ENCODE assay signal across 25 mouse cellular contexts in genomic region chr13:116177781-116178180, GRCm38 (mm10).
DNase-seq lines count a peak whose midpoint lies in the region; ATAC-seq lines count a peak whose summit lies in the region.
"Had no signal": no experiment of that assay in that cellular context is flagged by ENCODE, and none has a peak within 500 bp of the region (broad histone marks: within the 10 kb centered on the region; RNA-seq: fewer than 3 reads in every experiment).

No protein-coding gene starts in this region.

- no peak for ATAC-seq in hindbrain, embryonic 11.5 days (ENCODE audit: low FRiP score)
- ATAC-seq in neural tube, embryonic 11.5 days (ENCODE audit: insufficient read depth, low FRiP score, low TSS enrichment) = peak; percentile 35; the same call in 1 of the 2 replicates
- ATAC-seq: activated CD4-positive, CD25-positive, alpha-beta regulatory T cell, adult 4 months; CD4-positive, CD25-positive, alpha-beta regulatory T cell, adult 4 months; forebrain, embryonic 13.5 days; forebrain, embryonic 15.5 days; Patski had no signal

- no peaks in the 10 kb centered on the region for H3K36me3 ChIP-seq in hindbrain, embryonic 10.5 days
- H3K36me3 ChIP-seq in hindbrain, embryonic 11.5 days (ENCODE audit: control insufficient read depth, insufficient read depth, low read length) = no peaks in the 10 kb centered on the region
- H3K36me3 ChIP-seq in neural tube, embryonic 11.5 days (ENCODE audit: control insufficient read depth, insufficient read depth, low read length) = no peaks in the 10 kb centered on the region
- H3K36me3 ChIP-seq: embryonic facial prominence, embryonic 10.5 days; embryonic facial prominence, embryonic 12.5 days; forebrain, embryonic 15.5 days; G1E had no signal

- peaks cover 68% of the 10 kb centered on the region for H3K27me3 ChIP-seq in hindbrain, embryonic 10.5 days (ENCODE audit: insufficient read depth, poor library complexity, severe bottlenecking)
- peaks cover 5% of the 10 kb centered on the region; the same call in 1 of the 2 replicates for H3K27me3 ChIP-seq in hindbrain, embryonic 11.5 days (ENCODE audit: control insufficient read depth, insufficient read depth, low read length)
- H3K27me3 ChIP-seq in neural tube, embryonic 11.5 days (ENCODE audit: control insufficient read depth, insufficient read depth, low read length) = no peaks in the 10 kb centered on the region
- H3K27me3 ChIP-seq: CH12.LX; embryonic facial prominence, embryonic 12.5 days; forebrain, embryonic 13.5 days; forebrain, embryonic 15.5 days; Patski had no signal

- peaks cover 13% of the 10 kb centered on the region; the same call in 1 of the 2 replicates for H3K4me1 ChIP-seq in hindbrain, embryonic 10.5 days (replicated peaks)
- H3K4me1 ChIP-seq in hindbrain, embryonic 11.5 days (replicated peaks; ENCODE audit: control insufficient read depth, insufficient read depth, low read length) = no peaks in the 10 kb centered on the region
- no peaks in the 10 kb centered on the region for H3K4me1 ChIP-seq in neural tube, embryonic 11.5 days (ENCODE audit: control insufficient read depth, insufficient read depth, low read length)
- H3K4me1 ChIP-seq: embryonic facial prominence, embryonic 12.5 days; forebrain, embryonic 13.5 days; forebrain, embryonic 15.5 days had no signal

- no peak overlapping the region for H3K4me3 ChIP-seq in hindbrain, embryonic 10.5 days
- H3K4me3 ChIP-seq in hindbrain, embryonic 11.5 days (ENCODE audit: low read depth, low read length) = no peak overlapping the region
- H3K4me3 ChIP-seq in neural tube, embryonic 11.5 days (ENCODE audit: low read depth, low read length) = no peak overlapping the region
- H3K4me3 ChIP-seq: embryonic facial prominence, embryonic 10.5 days; embryonic facial prominence, embryonic 12.5 days; forebrain, embryonic 13.5 days; forebrain, embryonic 15.5 days had no signal

- 27% methylated on average over 3 of the region's 3 CpGs for WGBS in hindbrain, embryonic 10.5 days
- WGBS in hindbrain, embryonic 11.5 days = 26% methylated on average over 3 of the region's 3 CpGs
- 30% methylated on average over 3 of the region's 3 CpGs for whole genome bisulfite sequencing in neural tube, embryonic 11.5 days

- no peak overlapping the region for H3K27ac ChIP-seq in hindbrain, embryonic 10.5 days
- no peak overlapping the region for H3K27ac ChIP-seq in hindbrain, embryonic 11.5 days (ENCODE audit: low read depth, low read length)
- H3K27ac ChIP-seq in neural tube, embryonic 11.5 days (ENCODE audit: low read depth, low read length) = no peak overlapping the region
- H3K27ac ChIP-seq: embryonic facial prominence, embryonic 12.5 days; forebrain, embryonic 13.5 days; forebrain, embryonic 15.5 days had no signal

- DNase-seq in embryo, embryonic 10 days (ENCODE audit: low spot score) = peak; percentile 39
- no peak for DNase-seq in embryo, embryonic 11 days
- DNase-seq in hindbrain, embryonic 10.5 days (ENCODE audit: low spot score) = peak; percentile 21
- no peak for DNase-seq in hindbrain, embryonic 11.5 days (ENCODE audit: low spot score)
- DNase-seq in neural tube, embryonic 11.5 days (ENCODE audit: low spot score) = no peak
- DNase-seq in neural tube, embryonic 10.5 days (ENCODE audit: extremely low spot score, low spot score) = no peak
- DNase-seq: adrenal gland, adult 8-10 months; adrenal gland, postnatal 14 days; adrenal gland, postnatal 36 days; B cell, adult 2 months; cerebellum, adult 11-12 months; cerebellum, adult 2 months; cerebellum, adult 9-10 months; cerebellum, postnatal 10 days; cerebellum, postnatal 25 days; forebrain, postnatal 0 days had no signal

- H3K9me3 ChIP-seq in hindbrain, embryonic 10.5 days = no peaks in the 10 kb centered on the region
- H3K9me3 ChIP-seq in hindbrain, embryonic 11.5 days (ENCODE audit: control insufficient read depth, low read length) = no peaks in the 10 kb centered on the region
- H3K9me3 ChIP-seq in neural tube, embryonic 11.5 days (ENCODE audit: control insufficient read depth, low read length) = no peaks in the 10 kb centered on the region
- H3K9me3 ChIP-seq: embryonic facial prominence, embryonic 10.5 days; embryonic facial prominence, embryonic 12.5 days; forebrain, embryonic 13.5 days; forebrain, embryonic 15.5 days had no signal

- no peak overlapping the region for H3K4me2 ChIP-seq in hindbrain, embryonic 11.5 days (replicated peaks; ENCODE audit: low read depth, low read length)
- no peak overlapping the region for H3K4me2 ChIP-seq in neural tube, embryonic 11.5 days (ENCODE audit: low read depth)
- H3K4me2 ChIP-seq: embryonic facial prominence, embryonic 12.5 days; forebrain, embryonic 13.5 days; forebrain, embryonic 15.5 days had no signal

- no peak overlapping the region for H3K9ac ChIP-seq in hindbrain, embryonic 11.5 days (ENCODE audit: low read depth, low read length)
- no peak overlapping the region for H3K9ac ChIP-seq in neural tube, embryonic 11.5 days (ENCODE audit: low read length)
- H3K9ac ChIP-seq: embryonic facial prominence, embryonic 12.5 days; forebrain, embryonic 13.5 days; forebrain, embryonic 15.5 days; forebrain, postnatal 0 days had no signal

Comparison
In these comparisons a context has a peak if more than half of its experiments do, and no peak if none do; other contexts are left out.
1. DNase-seq: peak in embryo, embryonic 10 days (single experiment) and hindbrain, embryonic 10.5 days (single experiment); none in embryo, embryonic 11 days (single experiment), hindbrain, embryonic 11.5 days (single experiment), neural tube, embryonic 11.5 days (single experiment) and neural tube, embryonic 10.5 days (single experiment).